Mouse (Mus musculus) forebrain, embryonic 13.5 days (tissue): ENCODE measurements around the gene Stk19. TPM values are rescaled to one million over a fixed set of nuclear protein-coding genes. Genes with fewer than 3 reads are reported as not detected.
"Not testable (repeated sequence)": the region's sequence is repeated elsewhere in the genome, so short reads cannot be mapped to it uniquely, and the experiment has no call there.

Experiments
- ATAC-seq: fragments of 200-750 bp; cut with Nextera tagmentation; 2 replicates; pipeline ENCODE4 v1.8.0; 2017
- H3K27ac ChIP-seq: fragments of 300-500 bp; sonication (generic); 2 replicates; pipeline ENCODE4 v1.5.1; 2015; ENCODE audit warnings: inconsistent platforms, mild to moderate bottlenecking, moderate library complexity
- H3K27me3 ChIP-seq: fragments of 300-500 bp; sonication (generic); 2 replicates; pipeline ENCODE4 v1.6.1; 2015; ENCODE audit warnings: mild to moderate bottlenecking, inconsistent platforms
- H3K36me3 ChIP-seq: fragments of 300-500 bp; sonication (generic); 2 replicates; pipeline ENCODE4 v1.6.1; 2015; ENCODE audit warnings: mild to moderate bottlenecking, inconsistent platforms; ENCODE audit not compliant: poor library complexity, severe bottlenecking
- H3K4me1 ChIP-seq: fragments of 300-500 bp; sonication (generic); 2 replicates; pipeline ENCODE4 v1.6.1; 2015; ENCODE audit warnings: inconsistent platforms
- H3K4me2 ChIP-seq: fragments of 300-500 bp; sonication (generic); 2 replicates; pipeline ENCODE4 v1.6.1; 2015; ENCODE audit warnings: inconsistent platforms, mild to moderate bottlenecking, moderate library complexity
- H3K4me3 ChIP-seq: fragments of 300-500 bp; sonication (generic); 2 replicates; pipeline ENCODE4 v1.5.1; 2015; ENCODE audit warnings: mild to moderate bottlenecking, inconsistent platforms
- H3K9ac ChIP-seq: fragments of 300-500 bp; sonication (generic); 2 replicates; pipeline ENCODE4 v1.6.1; 2015; ENCODE audit warnings: mild to moderate bottlenecking, inconsistent platforms
- H3K9me3 ChIP-seq: fragments of 300-500 bp; sonication (generic); replicated peaks from 2 replicates; pipeline ENCODE4 v1.6.1; 2016; ENCODE audit warnings: inconsistent platforms
- WGBS: fragments of 180-500 bp; shearing (Covaris S2); methylation state at CpG from one replicate; pipeline ENCODE4 v1.1.7; 2015; 5-methylcytosine and 5-hydroxymethylcytosine counted together
- polyA plus RNA-seq: library from polyadenylated mRNA; unstranded; fragments of >200 nt; fragmentation: Nextera tagmentation; extraction: Ambion mirVana; gene quantifications from 2 replicates; pipeline ENCODE4 v1.2.1, GENCODE M21; 2015

Gene Stk19
- polyA plus RNA-seq, 1 experiment from 2014 or later: 36.6 TPM

- Histone ChIP-seq H3K4me1 (peaks cover 28% of the 10 kb centered on the region), H3K36me3 (peaks cover 61% of the 10 kb centered on the region), H3K9ac (peak overlapping the region; percentile 79), H3K27ac (peak overlapping the region; percentile 58; the same call in 1 of the 2 replicates), H3K27me3 (no peaks in the 10 kb centered on the region), H3K4me2 (peak overlapping the region; percentile 81), H3K9me3 (no peaks in the 10 kb centered on the region), H3K4me3 (peak overlapping the region; percentile 81)
- ATAC-seq: no peak; the same call in 1 of the 2 replicates
- WGBS: 45% methylated on average over 43 of the region's 43 CpGs
Observed at GRCm38 (mm10) chr17:34837464-34838324, 949 bp upstream of the Stk19 start.

GRCm38 (mm10) chr17:34836155-34836855 lies 440 bp downstream of the Stk19 start:
- WGBS: 3% methylated on average over 39 of the region's 48 CpGs
- H3K36me3 ChIP-seq: peaks cover 59% of the 10 kb centered on the region
- H3K4me1 ChIP-seq: peaks cover 28% of the 10 kb centered on the region
- peak overlapping the region; percentile 83 for H3K9ac ChIP-seq
- H3K9me3 ChIP-seq: no peaks in the 10 kb centered on the region
- H3K27ac ChIP-seq: peak overlapping the region; percentile 81
- no peaks in the 10 kb centered on the region for H3K27me3 ChIP-seq
- H3K4me3 ChIP-seq: peak overlapping the region; percentile 81
- peak overlapping the region; percentile 81 for H3K4me2 ChIP-seq
- peak; percentile 82; the same call in 1 of the 2 replicates for ATAC-seq

- H3K36me3 ChIP-seq: peaks cover 80% of the 10 kb centered on the region
- not testable (repeated sequence) for H3K4me3 ChIP-seq, H3K4me2 ChIP-seq, H3K4me1 ChIP-seq, H3K27me3 ChIP-seq, ATAC-seq, H3K27ac ChIP-seq, H3K9me3 ChIP-seq, H3K9ac ChIP-seq
- 89% methylated on average over 1 of the region's 1 CpGs for WGBS
Observed at GRCm38 (mm10) chr17:34830776-34831175, 6.0 kb downstream of the Stk19 start.

- no peak for ATAC-seq
- H3K9ac ChIP-seq: no peak overlapping the region
- no peaks in the 10 kb centered on the region for H3K9me3 ChIP-seq
- 85% methylated on average over 7 of the region's 7 CpGs for WGBS
- no peaks in the 10 kb centered on the region for H3K4me1 ChIP-seq
- H3K4me2 ChIP-seq: no peak overlapping the region
- H3K36me3 ChIP-seq: no peaks in the 10 kb centered on the region
- H3K4me3 ChIP-seq: no peak overlapping the region
- no peaks in the 10 kb centered on the region for H3K27me3 ChIP-seq
- no peak overlapping the region for H3K27ac ChIP-seq
Observed at GRCm38 (mm10) chr17:34814818-34815370, 21.9 kb downstream of the Stk19 start.

- WGBS: 64% methylated on average over 12 of the region's 12 CpGs
- not testable (repeated sequence) for H3K27ac ChIP-seq, H3K9me3 ChIP-seq, H3K4me2 ChIP-seq, H3K4me3 ChIP-seq, ATAC-seq, H3K9ac ChIP-seq, H3K36me3 ChIP-seq, H3K4me1 ChIP-seq, H3K27me3 ChIP-seq
Observed at GRCm38 (mm10) chr17:34813747-34814146, 23.0 kb downstream of the Stk19 start.

- Histone ChIP-seq H3K9me3 (no peaks in the 10 kb centered on the region), H3K27me3 (no peaks in the 10 kb centered on the region), H3K4me1 (no peaks in the 10 kb centered on the region), H3K9ac (no peak overlapping the region), H3K36me3 (no peaks in the 10 kb centered on the region), H3K4me3 (no peak overlapping the region), H3K4me2 (no peak overlapping the region), H3K27ac (no peak overlapping the region)
- 75% methylated on average over 15 of the region's 15 CpGs for WGBS
- ATAC-seq: no peak
Observed at GRCm38 (mm10) chr17:34811275-34811674, 25.5 kb downstream of the Stk19 start.

- not testable (repeated sequence) for H3K4me2 ChIP-seq, H3K4me1 ChIP-seq, H3K27me3 ChIP-seq, H3K36me3 ChIP-seq, H3K4me3 ChIP-seq, H3K27ac ChIP-seq, H3K9me3 ChIP-seq, ATAC-seq, H3K9ac ChIP-seq
- WGBS: 77% methylated on average over 8 of the region's 8 CpGs
Observed at GRCm38 (mm10) chr17:34810811-34811210, 25.9 kb downstream of the Stk19 start.

GRCm38 (mm10) chr17:34810411-34810810 lies 26.3 kb downstream of the Stk19 start:
- not testable (repeated sequence) for H3K36me3 ChIP-seq, H3K4me3 ChIP-seq, H3K4me2 ChIP-seq, H3K27me3 ChIP-seq, H3K9ac ChIP-seq, H3K27ac ChIP-seq, H3K9me3 ChIP-seq, H3K4me1 ChIP-seq, ATAC-seq
- 84% methylated on average over 5 of the region's 5 CpGs for WGBS

GRCm38 (mm10) chr17:34808599-34809205 lies 28.0 kb downstream of the Stk19 start:
- H3K4me3 ChIP-seq: no peak overlapping the region
- no peaks in the 10 kb centered on the region for H3K27me3 ChIP-seq
- H3K9me3 ChIP-seq: peaks cover 8% of the 10 kb centered on the region
- no peaks in the 10 kb centered on the region for H3K4me1 ChIP-seq
- no peak overlapping the region for H3K9ac ChIP-seq
- H3K27ac ChIP-seq: no peak overlapping the region
- H3K36me3 ChIP-seq: no peaks in the 10 kb centered on the region
- no peak for ATAC-seq
- WGBS: 81% methylated on average over 6 of the region's 6 CpGs
- H3K4me2 ChIP-seq: no peak overlapping the region

GRCm38 (mm10) chr17:34807176-34807575 lies 29.6 kb downstream of the Stk19 start:
- no peak overlapping the region for H3K4me2 ChIP-seq
- H3K27ac ChIP-seq: no peak overlapping the region
- no peaks in the 10 kb centered on the region for H3K27me3 ChIP-seq
- H3K4me1 ChIP-seq: no peaks in the 10 kb centered on the region
- ATAC-seq: no peak
- 79% methylated on average over 3 of the region's 3 CpGs for WGBS
- H3K36me3 ChIP-seq: no peaks in the 10 kb centered on the region
- H3K4me3 ChIP-seq: no peak overlapping the region
- no peak overlapping the region for H3K9ac ChIP-seq
- peaks cover 8% of the 10 kb centered on the region for H3K9me3 ChIP-seq

- ATAC-seq: no peak
- WGBS: 74% methylated on average over 6 of the region's 6 CpGs
- Histone ChIP-seq H3K4me3 (no peak overlapping the region), H3K4me2 (no peak overlapping the region), H3K27me3 (no peaks in the 10 kb centered on the region), H3K27ac (no peak overlapping the region), H3K4me1 (no peaks in the 10 kb centered on the region), H3K36me3 (no peaks in the 10 kb centered on the region), H3K9me3 (peaks cover 8% of the 10 kb centered on the region), H3K9ac (no peak overlapping the region)
Observed at GRCm38 (mm10) chr17:34804871-34805562, 31.7 kb downstream of the Stk19 start.
